Mouse (Mus musculus) small intestine, adult 2 months (tissue): ENCODE results near the gene Gsto1. TPM values are rescaled to one million over a fixed set of nuclear protein-coding genes. Genes with fewer than 3 reads are reported as not detected.

Source experiments
- H3K27ac ChIP-seq: fragments of 200-500 bp; 2 replicates; pipeline ENCODE4 v1.5.1; 2012; ENCODE audit warnings: low read depth, low read length, control low read depth, inconsistent platforms; ENCODE audit not compliant: insufficient read depth
- H3K27me3 ChIP-seq: fragments of 200-500 bp; 2 replicates; pipeline ENCODE4 v1.6.1; 2012; ENCODE audit warnings: mild to moderate bottlenecking, moderate library complexity, low read length, inconsistent platforms; ENCODE audit not compliant: control insufficient read depth, insufficient read depth
- H3K36me3 ChIP-seq: fragments of 200-500 bp; 2 replicates; pipeline ENCODE4 v1.6.1; 2012; ENCODE audit warnings: mild to moderate bottlenecking, low read length, control low read depth, inconsistent platforms; ENCODE audit not compliant: control insufficient read depth, insufficient read depth
- H3K4me1 ChIP-seq: fragments of 200-500 bp; 2 replicates; pipeline ENCODE4 v1.6.1; 2012; ENCODE audit warnings: low read length, inconsistent platforms, mixed read lengths; ENCODE audit not compliant: control insufficient read depth, insufficient read depth, insufficient read length
- H3K4me3 ChIP-seq: fragments of 200-500 bp; 2 replicates; pipeline ENCODE4 v1.5.1; 2012; ENCODE audit warnings: low read depth, mild to moderate bottlenecking, control low read depth, inconsistent platforms, low read length, moderate library complexity
- CTCF ChIP-seq: fragments of 200-500 bp; IDR thresholded peaks from 2 replicates; pipeline ENCODE4 v1.5.1; 2012; ENCODE audit warnings: low read depth, mild to moderate bottlenecking, control low read depth, inconsistent platforms, low read length, moderate library complexity, mixed read lengths; ENCODE audit not compliant: insufficient replicate concordance, insufficient read length; ENCODE audit errors: extremely low read depth
- POLR2A ChIP-seq: fragments of 200-500 bp; IDR thresholded peaks from 2 replicates; pipeline ENCODE4 v1.6.1; 2012; ENCODE audit warnings: low read depth, mild to moderate bottlenecking, control low read depth, inconsistent platforms, low read length, moderate library complexity
- WGBS: fragments of 180-500 bp; shearing (Covaris S2); methylation state at CpG from one replicate; pipeline ENCODE4 v1.1.7; 2018; 5-methylcytosine and 5-hydroxymethylcytosine counted together
- polyA plus RNA-seq: library from polyadenylated mRNA; depleted of rRNA; stranded (reverse); fragments of >200 nt; gene quantifications from 2 replicates; pipeline ENCODE4 v1.2.3, GENCODE M21; 2012

Gene Gsto1
- polyA plus RNA-seq, 1 experiment = 242 TPM

- Histone ChIP-seq H3K27me3 (no peaks in the 10 kb centered on the region), H3K4me3 (no peak overlapping the region), H3K36me3 (peaks cover 4% of the 10 kb centered on the region; the same call in 1 of the 2 replicates), H3K4me1 (peaks cover 4% of the 10 kb centered on the region; the same call in 1 of the 2 replicates), H3K27ac (no peak overlapping the region)
- TF ChIP-seq CTCF = no peak
- no peak for TF ChIP-seq POLR2A
- 50% methylated on average over 4 of the region's 4 CpGs for WGBS
These were observed 14.2 kb downstream of the Gsto1 start for GRCm38 (mm10) chr19:47868951-47869350.

DNA sequence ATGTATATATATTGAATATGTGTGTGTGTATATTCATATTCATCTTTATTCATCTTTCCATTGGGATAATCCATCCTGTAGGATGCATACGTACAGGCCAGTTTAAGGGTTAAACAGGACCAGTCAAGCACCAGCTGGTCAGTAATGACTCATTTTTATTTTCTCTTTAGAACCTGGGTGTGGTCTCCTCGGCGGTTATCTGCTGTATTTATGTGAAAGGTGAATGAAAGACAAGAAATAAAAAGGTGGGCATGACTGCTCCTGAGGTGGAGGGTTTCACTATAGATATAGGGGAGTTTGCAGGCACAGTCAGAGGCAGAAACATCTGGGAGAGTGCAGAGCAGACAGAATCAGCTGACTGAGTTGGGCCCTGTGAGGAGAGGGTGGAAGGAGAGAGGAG, 14.7 kb downstream of the Gsto1 start:
- Histone ChIP-seq H3K27me3 (no peaks in the 10 kb centered on the region), H3K4me3 (no peak overlapping the region), H3K27ac (no peak overlapping the region), H3K4me1 (peaks cover 4% of the 10 kb centered on the region; the same call in 1 of the 2 replicates), H3K36me3 (no peaks in the 10 kb centered on the region)
- WGBS = 14% methylated on average over 3 of the region's 3 CpGs
- no peak for TF ChIP-seq POLR2A
- TF ChIP-seq CTCF = no peak

DNA sequence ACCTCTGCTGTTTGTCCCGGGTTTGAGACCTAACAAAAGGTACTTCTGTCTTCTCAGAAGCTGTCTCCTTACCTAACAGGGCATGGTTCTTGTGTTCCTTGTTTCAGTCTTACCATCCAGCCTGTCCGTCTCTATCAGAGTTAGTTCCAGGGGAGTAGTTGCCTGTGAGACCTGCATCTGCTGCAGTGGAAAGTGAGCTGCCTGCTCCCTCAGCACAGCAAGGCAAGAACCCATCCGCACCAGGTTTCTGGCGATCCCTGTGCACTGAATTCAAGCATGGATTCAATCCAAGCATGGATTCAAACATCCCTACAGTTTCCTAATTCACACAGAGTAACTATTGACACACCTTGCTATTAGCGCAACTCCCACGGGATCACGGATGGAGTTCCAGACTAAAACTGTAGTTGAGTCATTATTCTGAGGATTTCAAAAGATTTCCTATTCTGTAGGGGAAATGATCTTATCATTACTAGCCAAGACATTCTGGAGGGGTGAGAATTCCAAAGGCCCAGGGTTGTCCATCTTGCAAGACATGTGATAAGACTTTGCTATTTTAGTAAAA, 15.4 kb downstream of the Gsto1 start:
- Histone ChIP-seq H3K4me1 (peaks cover 4% of the 10 kb centered on the region; the same call in 1 of the 2 replicates), H3K27ac (no peak overlapping the region), H3K4me3 (no peak overlapping the region), H3K36me3 (no peaks in the 10 kb centered on the region), H3K27me3 (no peaks in the 10 kb centered on the region)
- WGBS = 59% methylated on average over 7 of the region's 7 CpGs
- TF ChIP-seq CTCF (no peak), POLR2A (no peak)

DNA sequence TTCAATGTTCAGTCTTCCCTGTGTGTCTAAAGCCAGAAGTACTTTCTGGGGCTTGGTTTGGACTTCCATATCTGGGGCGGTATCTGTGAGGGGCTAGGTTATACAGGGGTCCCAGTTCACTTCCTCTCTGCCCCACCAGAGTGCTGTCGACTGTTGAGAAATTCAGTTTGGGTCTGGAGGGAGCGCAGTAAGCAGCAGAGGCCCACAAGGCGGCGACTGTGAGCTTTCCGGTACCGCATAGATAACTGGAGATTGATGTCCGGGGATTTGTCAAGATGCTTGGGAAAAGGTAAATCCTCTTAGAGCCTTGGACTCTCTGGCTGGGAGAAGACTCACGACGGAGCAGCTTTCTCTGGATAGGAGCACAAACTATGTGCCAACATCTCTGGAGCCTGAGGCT, 16.7 kb downstream of the Gsto1 start:
- no peak overlapping the region for H3K27ac ChIP-seq
- WGBS = 58% methylated on average over 10 of the region's 10 CpGs
- H3K36me3 ChIP-seq = no peaks in the 10 kb centered on the region
- H3K27me3 ChIP-seq = no peaks in the 10 kb centered on the region
- TF ChIP-seq CTCF (peak; percentile 21; the same call in 1 of the 2 replicates), POLR2A (no peak)
- H3K4me3 ChIP-seq = no peak overlapping the region
- H3K4me1 ChIP-seq = peaks cover 4% of the 10 kb centered on the region; the same call in 1 of the 2 replicates

DNA sequence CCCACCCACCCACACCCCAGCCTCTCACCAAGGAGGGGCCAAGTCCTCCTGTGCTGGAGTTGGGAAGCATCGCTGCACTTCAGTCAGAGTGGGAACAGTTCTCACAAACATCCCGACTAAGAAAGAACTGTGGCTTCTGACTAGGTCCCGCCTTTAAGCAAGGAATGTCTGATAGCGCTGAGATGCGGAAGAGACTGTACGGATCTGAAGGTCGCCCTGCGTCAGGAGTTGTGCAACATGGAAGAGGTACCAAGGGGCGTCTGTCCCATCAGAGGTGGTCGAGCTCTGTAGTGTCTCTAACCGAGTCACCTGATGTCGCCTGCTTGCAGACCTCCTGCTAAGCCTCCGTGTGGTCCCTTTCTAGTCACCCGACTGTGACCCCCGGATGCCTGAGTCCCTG, 21.5 kb downstream of the Gsto1 start:
- H3K27ac ChIP-seq = no peak overlapping the region
- WGBS = 34% methylated on average over 15 of the region's 15 CpGs
- H3K4me1 ChIP-seq = no peaks in the 10 kb centered on the region
- H3K4me3 ChIP-seq = no peak overlapping the region
- H3K27me3 ChIP-seq = no peaks in the 10 kb centered on the region
- H3K36me3 ChIP-seq = no peaks in the 10 kb centered on the region
- TF ChIP-seq POLR2A = no peak
- TF ChIP-seq CTCF = no peak

GRCm38 (mm10) chr19:47881538-47881937, 26.8 kb downstream of the Gsto1 start:
- TF ChIP-seq POLR2A (no peak), CTCF (no peak)
- H3K4me3 ChIP-seq = no peak overlapping the region
- no peak overlapping the region for H3K27ac ChIP-seq
- WGBS = 74% methylated on average over 7 of the region's 7 CpGs
- no peaks in the 10 kb centered on the region for H3K4me1 ChIP-seq
- no peaks in the 10 kb centered on the region for H3K36me3 ChIP-seq
- no peaks in the 10 kb centered on the region for H3K27me3 ChIP-seq

DNA sequence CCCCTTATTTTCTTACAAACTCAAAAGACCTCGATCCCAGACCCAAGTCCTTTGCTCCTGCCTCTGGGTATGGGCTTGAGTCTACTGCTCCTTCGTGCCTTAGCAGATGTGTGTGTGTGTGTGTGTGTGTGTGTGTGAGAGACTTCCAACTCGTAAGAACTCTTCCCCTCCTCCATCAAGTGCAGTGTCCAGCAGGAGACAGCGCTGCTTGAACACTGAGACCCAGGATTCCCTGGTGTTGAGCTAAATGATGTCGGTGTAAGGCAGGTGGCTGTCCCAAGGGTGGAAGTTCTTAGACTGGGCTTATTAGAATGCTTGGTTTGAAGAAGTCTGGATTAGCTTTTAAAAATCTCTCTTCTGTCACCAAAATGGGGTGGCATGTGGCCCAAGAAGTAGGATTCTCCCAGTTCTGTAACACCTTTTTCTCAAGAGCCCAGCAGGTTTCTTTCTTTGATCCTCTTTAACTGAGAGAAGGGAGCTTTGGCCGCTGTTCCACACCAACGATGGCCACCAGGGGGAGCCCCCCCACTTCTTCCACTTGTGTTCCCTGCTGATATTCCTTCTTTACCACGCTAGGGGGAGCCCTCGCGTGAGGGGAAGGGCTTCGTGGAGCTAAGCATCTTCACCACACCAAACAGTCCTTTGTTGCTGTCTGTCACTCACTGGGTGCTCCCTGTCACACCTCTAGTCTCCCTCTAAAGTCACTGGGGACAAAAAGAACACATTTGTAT, 27.5 kb downstream of the Gsto1 start:
- Histone ChIP-seq H3K36me3 (no peaks in the 10 kb centered on the region), H3K27ac (no peak overlapping the region), H3K4me1 (no peaks in the 10 kb centered on the region), H3K4me3 (no peak overlapping the region), H3K27me3 (no peaks in the 10 kb centered on the region)
- TF ChIP-seq POLR2A (no peak), CTCF (peak; percentile 100)
- WGBS = 22% methylated on average over 11 of the region's 11 CpGs

DNA sequence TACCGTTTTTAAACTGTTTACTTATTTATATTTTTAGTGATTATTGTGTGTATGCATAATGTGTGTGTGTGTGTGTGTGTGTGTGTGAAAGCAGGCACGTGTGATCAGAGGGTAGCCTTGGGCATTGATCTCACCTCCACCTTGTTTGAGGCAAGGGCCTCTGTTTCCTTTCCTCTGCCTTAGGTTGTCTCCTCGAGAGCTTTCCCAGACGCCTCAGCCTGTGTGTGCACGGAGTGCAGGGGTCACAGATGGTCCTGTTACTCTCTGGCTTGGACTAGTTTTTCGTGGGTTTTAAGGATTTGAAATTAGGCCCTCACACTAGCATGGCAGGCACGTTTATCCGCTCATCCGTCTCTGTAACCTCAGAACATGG, 28.1 kb downstream of the Gsto1 start:
- Histone ChIP-seq H3K36me3 (no peaks in the 10 kb centered on the region), H3K4me3 (no peak overlapping the region), H3K27ac (no peak overlapping the region), H3K27me3 (no peaks in the 10 kb centered on the region), H3K4me1 (no peaks in the 10 kb centered on the region)
- TF ChIP-seq POLR2A = no peak
- no peak for TF ChIP-seq CTCF
- 59% methylated on average over 9 of the region's 9 CpGs for whole genome bisulfite sequencing
